Mouse (Mus musculus): ENCODE data around the gene Pfkfb2. TPM values are rescaled to one million over a fixed set of nuclear protein-coding genes. Genes with fewer than 3 reads are reported as not detected.

Gene Pfkfb2
- total RNA-seq, 1 experiment from 2014 or later = 14.6 TPM

- ATAC-seq (replicated peaks in 1 of 2; ENCODE audit: insufficient read depth in 1 of 2, low FRiP score in 2 of 2, low TSS enrichment in 1 of 2, low read depth in 1 of 2, poor library complexity in 2 of 2, severe bottlenecking in 2 of 2) = peak; percentile 63 to 71
These were observed 12.0 kb upstream of the Pfkfb2 start for GRCm38 (mm10) chr1:130740781-130741720.

GRCm38 (mm10) chr1:130740227-130740648 lies 11.2 kb upstream of the Pfkfb2 start:
- ATAC-seq (replicated peaks in 1 of 2; ENCODE audit: insufficient read depth in 1 of 2, low FRiP score in 2 of 2, low TSS enrichment in 1 of 2, low read depth in 1 of 2, poor library complexity in 2 of 2, severe bottlenecking in 2 of 2) = no peak

GRCm38 (mm10) chr1:130739636-130740035 lies 10.6 kb upstream of the Pfkfb2 start:
- ATAC-seq (replicated peaks in 1 of 2; ENCODE audit: insufficient read depth in 1 of 2, low FRiP score in 2 of 2, low TSS enrichment in 1 of 2, low read depth in 1 of 2, poor library complexity in 2 of 2, severe bottlenecking in 2 of 2) = no peak

- ATAC-seq (replicated peaks in 1 of 2; ENCODE audit: insufficient read depth in 1 of 2, low FRiP score in 2 of 2, low TSS enrichment in 1 of 2, low read depth in 1 of 2, poor library complexity in 2 of 2, severe bottlenecking in 2 of 2) = no peak
These were observed 9.6 kb upstream of the Pfkfb2 start for GRCm38 (mm10) chr1:130738551-130739106.

- no peak for ATAC-seq (replicated peaks in 1 of 2; ENCODE audit: insufficient read depth in 1 of 2, low FRiP score in 2 of 2, low TSS enrichment in 1 of 2, low read depth in 1 of 2, poor library complexity in 2 of 2, severe bottlenecking in 2 of 2)
These were observed 8.9 kb upstream of the Pfkfb2 start for GRCm38 (mm10) chr1:130737916-130738315.

- no peak for ATAC-seq (replicated peaks in 1 of 2; ENCODE audit: insufficient read depth in 1 of 2, low FRiP score in 2 of 2, low TSS enrichment in 1 of 2, low read depth in 1 of 2, poor library complexity in 2 of 2, severe bottlenecking in 2 of 2)
These were observed 8.4 kb upstream of the Pfkfb2 start for GRCm38 (mm10) chr1:130737411-130737881.

GRCm38 (mm10) chr1:130734852-130735251 lies 5.8 kb upstream of the Pfkfb2 start:
- ATAC-seq (replicated peaks in 1 of 2; ENCODE audit: insufficient read depth in 1 of 2, low FRiP score in 2 of 2, low TSS enrichment in 1 of 2, low read depth in 1 of 2, poor library complexity in 2 of 2, severe bottlenecking in 2 of 2) = no peak

- ATAC-seq (replicated peaks in 1 of 2; ENCODE audit: insufficient read depth in 1 of 2, low FRiP score in 2 of 2, low TSS enrichment in 1 of 2, low read depth in 1 of 2, poor library complexity in 2 of 2, severe bottlenecking in 2 of 2) = no peak
These were observed 5.4 kb upstream of the Pfkfb2 start for GRCm38 (mm10) chr1:130734452-130734851.

- ATAC-seq (replicated peaks in 1 of 2; ENCODE audit: insufficient read depth in 1 of 2, low FRiP score in 2 of 2, low TSS enrichment in 1 of 2, low read depth in 1 of 2, poor library complexity in 2 of 2, severe bottlenecking in 2 of 2) = no peak
These were observed 4.6 kb upstream of the Pfkfb2 start for GRCm38 (mm10) chr1:130733671-130734070.

GRCm38 (mm10) chr1:130732706-130733658 lies 3.9 kb upstream of the Pfkfb2 start:
- peak in 1 of 2 experiments; percentile 37; a peak in 1 of 4 replicates for ATAC-seq (replicated peaks in 1 of 2; ENCODE audit: insufficient read depth in 1 of 2, low FRiP score in 2 of 2, low TSS enrichment in 1 of 2, low read depth in 1 of 2, poor library complexity in 2 of 2, severe bottlenecking in 2 of 2)

GRCm38 (mm10) chr1:130731741-130732337 lies 2.8 kb upstream of the Pfkfb2 start, which contains the start of gene AA986860:
AA986860 (plus strand) TSS chr1:130731976.
- ATAC-seq (replicated peaks in 1 of 2; ENCODE audit: insufficient read depth in 1 of 2, low FRiP score in 2 of 2, low TSS enrichment in 1 of 2, low read depth in 1 of 2, poor library complexity in 2 of 2, severe bottlenecking in 2 of 2) = no peak

GRCm38 (mm10) chr1:130728708-130729107 lies 345 bp downstream of the Pfkfb2 start:
- ATAC-seq (replicated peaks in 1 of 2; ENCODE audit: insufficient read depth in 1 of 2, low FRiP score in 2 of 2, low TSS enrichment in 1 of 2, low read depth in 1 of 2, poor library complexity in 2 of 2, severe bottlenecking in 2 of 2) = no peak

GRCm38 (mm10) chr1:130728070-130728469 lies 983 bp downstream of the Pfkfb2 start:
- ATAC-seq (replicated peaks in 1 of 2; ENCODE audit: insufficient read depth in 1 of 2, low FRiP score in 2 of 2, low TSS enrichment in 1 of 2, low read depth in 1 of 2, poor library complexity in 2 of 2, severe bottlenecking in 2 of 2) = peak; percentile 36 to 53

- no peak for ATAC-seq (replicated peaks in 1 of 2; ENCODE audit: insufficient read depth in 1 of 2, low FRiP score in 2 of 2, low TSS enrichment in 1 of 2, low read depth in 1 of 2, poor library complexity in 2 of 2, severe bottlenecking in 2 of 2)
These were observed 2.7 kb downstream of the Pfkfb2 start for GRCm38 (mm10) chr1:130726396-130726795.

GRCm38 (mm10) chr1:130724206-130724605 lies 4.8 kb downstream of the Pfkfb2 start:
- ATAC-seq (replicated peaks in 1 of 2; ENCODE audit: insufficient read depth in 1 of 2, low FRiP score in 2 of 2, low TSS enrichment in 1 of 2, low read depth in 1 of 2, poor library complexity in 2 of 2, severe bottlenecking in 2 of 2) = no peak

- peak; percentile 55 to 66 for ATAC-seq (replicated peaks in 1 of 2; ENCODE audit: insufficient read depth in 1 of 2, low FRiP score in 2 of 2, low TSS enrichment in 1 of 2, low read depth in 1 of 2, poor library complexity in 2 of 2, severe bottlenecking in 2 of 2)
These were observed 11.7 kb downstream of the Pfkfb2 start, which contains the start of gene Yod1 for GRCm38 (mm10) chr1:130717291-130717871. Yod1 (plus strand) TSS chr1:130717327.
